Mouse (Mus musculus): ENCODE data around the gene Tnfrsf14. TPM values are rescaled to one million over a fixed set of nuclear protein-coding genes. Genes with fewer than 3 reads are reported as not detected.

Tnfrsf14 gene
- polyA plus RNA-seq, 1 experiment from 2014 or later: 0.28 TPM

- no peaks in the 10 kb centered on the region for H3K27me3 ChIP-seq (replicated peaks)
- no peak overlapping the region for H3K9ac ChIP-seq
- ATAC-seq (replicated peaks): no peak
- 15% methylated on average over 15 of the region's 15 CpGs for WGBS
- no peaks in the 10 kb centered on the region for H3K9me3 ChIP-seq
- no peak overlapping the region for H3K27ac ChIP-seq
- H3K4me2 ChIP-seq: no peak overlapping the region
- H3K4me1 ChIP-seq: peaks cover 4% of the 10 kb centered on the region
- no peak overlapping the region for H3K4me3 ChIP-seq
- no peaks in the 10 kb centered on the region for H3K36me3 ChIP-seq (replicated peaks)
These were observed 17.5 kb downstream of the Tnfrsf14 start for GRCm38 (mm10) chr4:154910606-154911522.

- Histone ChIP-seq H3K27me3 (replicated peaks) (no peaks in the 10 kb centered on the region), H3K9ac (no peak overlapping the region), H3K9me3 (no peaks in the 10 kb centered on the region), H3K4me3 (no peak overlapping the region), H3K36me3 (replicated peaks) (no peaks in the 10 kb centered on the region), H3K4me2 (no peak overlapping the region), H3K27ac (no peak overlapping the region), H3K4me1 (peaks cover 10% of the 10 kb centered on the region)
- ATAC-seq (replicated peaks): no peak
- WGBS: 91% methylated on average over 5 of the region's 5 CpGs
These were observed 19.9 kb downstream of the Tnfrsf14 start for GRCm38 (mm10) chr4:154908490-154908889.

- Histone ChIP-seq H3K36me3 (replicated peaks) (no peaks in the 10 kb centered on the region), H3K4me2 (peak overlapping the region; percentile 7; the same call in 1 of the 2 replicates), H3K4me1 (peaks cover 10% of the 10 kb centered on the region), H3K4me3 (no peak overlapping the region), H3K27ac (no peak overlapping the region), H3K9me3 (no peaks in the 10 kb centered on the region), H3K27me3 (replicated peaks) (no peaks in the 10 kb centered on the region), H3K9ac (no peak overlapping the region)
- WGBS: 44% methylated on average over 17 of the region's 17 CpGs
- ATAC-seq (replicated peaks): 0 out of 2 replicates have a peak, but pooled peaks have one; percentile 60
These were observed 20.5 kb downstream of the Tnfrsf14 start for GRCm38 (mm10) chr4:154907833-154908232.

DNA sequence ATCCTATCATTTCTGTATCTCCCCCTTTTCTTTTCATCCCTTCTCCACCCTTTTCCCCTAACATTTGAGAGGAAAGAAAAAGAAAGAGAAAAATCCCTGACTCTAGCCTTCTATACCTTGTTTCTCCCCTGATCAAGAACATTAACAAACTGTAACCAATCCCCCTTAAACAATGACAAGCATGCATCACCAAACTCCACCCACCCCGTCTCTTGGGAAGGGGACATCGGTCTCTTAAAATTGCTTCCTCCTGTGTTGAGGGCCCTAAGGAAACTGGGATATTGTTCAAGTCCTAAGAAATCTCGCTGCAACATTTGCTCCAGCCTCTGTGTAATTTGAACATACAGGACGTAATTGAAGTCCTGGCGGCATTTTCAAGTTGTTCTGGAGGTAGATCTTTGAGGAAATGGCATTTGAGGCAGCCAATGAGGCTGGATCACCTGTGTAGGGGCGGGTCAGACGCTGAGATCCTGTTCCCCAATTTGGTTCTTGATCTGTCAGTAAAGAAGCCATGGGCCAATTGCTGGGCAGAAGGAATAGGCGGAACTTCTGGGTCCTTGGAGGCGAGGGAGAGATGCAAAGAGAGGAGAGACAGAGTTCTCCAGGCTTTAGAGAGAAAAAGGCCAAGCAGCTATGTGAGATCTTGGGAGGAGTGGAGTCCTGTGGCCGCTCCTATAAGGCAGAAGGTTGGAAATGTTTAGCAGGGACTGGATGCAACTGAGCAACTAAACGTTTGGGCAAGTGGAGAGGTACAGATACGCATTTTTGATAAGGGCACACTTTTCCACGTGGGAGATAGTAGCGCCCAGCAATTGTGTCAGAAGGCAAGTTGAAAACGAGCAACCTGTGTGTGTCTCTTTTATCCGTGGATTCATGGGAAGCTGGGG, 23.9 kb downstream of the Tnfrsf14 start:
- H3K4me3 ChIP-seq: peak overlapping the region; percentile 37
- WGBS: 4% methylated on average over 16 of the region's 16 CpGs
- ATAC-seq (replicated peaks): peak; percentile 95

GRCm38 (mm10) chr4:154902371-154902770, 26.0 kb downstream of the Tnfrsf14 start:
- Histone ChIP-seq H3K9me3 (no peaks in the 10 kb centered on the region), H3K27ac (no peak overlapping the region), H3K4me3 (no peak overlapping the region), H3K4me1 (peaks cover 18% of the 10 kb centered on the region), H3K27me3 (replicated peaks) (no peaks in the 10 kb centered on the region), H3K9ac (no peak overlapping the region), H3K4me2 (no peak overlapping the region), H3K36me3 (replicated peaks) (no peaks in the 10 kb centered on the region)
- no peak for ATAC-seq (replicated peaks)
- WGBS: 94% methylated on average over 2 of the region's 2 CpGs

More for the DNA sequence above, 23.9 kb downstream of the Tnfrsf14 start:
- peak overlapping the region; percentile 71 for H3K4me2 ChIP-seq
- no peak overlapping the region for H3K27ac ChIP-seq
- peak overlapping the region; percentile 18; the same call in 1 of the 2 replicates for H3K9ac ChIP-seq
- H3K9me3 ChIP-seq: no peaks in the 10 kb centered on the region
- H3K4me1 ChIP-seq: peaks cover 10% of the 10 kb centered on the region
- no peaks in the 10 kb centered on the region for H3K27me3 ChIP-seq (replicated peaks)
- H3K36me3 ChIP-seq (replicated peaks): no peaks in the 10 kb centered on the region

GRCm38 (mm10) chr4:154898506-154899446, 29.6 kb downstream of the Tnfrsf14 start, which contains the start of gene Fam213b:
Fam213b (minus strand) TSS chr4:154899135.
- Histone ChIP-seq H3K27me3 (replicated peaks) (no peaks in the 10 kb centered on the region), H3K4me1 (peaks cover 20% of the 10 kb centered on the region), H3K27ac (peak within 1 kb of the TSS; percentile 74), H3K36me3 (replicated peaks) (no peaks in the 10 kb centered on the region), H3K4me3 (peak within 1 kb of the TSS; percentile 61), H3K9me3 (no peaks in the 10 kb centered on the region), H3K9ac (peak within 1 kb of the TSS; percentile 59), H3K4me2 (peak within 1 kb of the TSS; percentile 97)
- peak; percentile 95 for ATAC-seq (replicated peaks)
- 2% methylated on average over 43 of the region's 43 CpGs for WGBS

DNA sequence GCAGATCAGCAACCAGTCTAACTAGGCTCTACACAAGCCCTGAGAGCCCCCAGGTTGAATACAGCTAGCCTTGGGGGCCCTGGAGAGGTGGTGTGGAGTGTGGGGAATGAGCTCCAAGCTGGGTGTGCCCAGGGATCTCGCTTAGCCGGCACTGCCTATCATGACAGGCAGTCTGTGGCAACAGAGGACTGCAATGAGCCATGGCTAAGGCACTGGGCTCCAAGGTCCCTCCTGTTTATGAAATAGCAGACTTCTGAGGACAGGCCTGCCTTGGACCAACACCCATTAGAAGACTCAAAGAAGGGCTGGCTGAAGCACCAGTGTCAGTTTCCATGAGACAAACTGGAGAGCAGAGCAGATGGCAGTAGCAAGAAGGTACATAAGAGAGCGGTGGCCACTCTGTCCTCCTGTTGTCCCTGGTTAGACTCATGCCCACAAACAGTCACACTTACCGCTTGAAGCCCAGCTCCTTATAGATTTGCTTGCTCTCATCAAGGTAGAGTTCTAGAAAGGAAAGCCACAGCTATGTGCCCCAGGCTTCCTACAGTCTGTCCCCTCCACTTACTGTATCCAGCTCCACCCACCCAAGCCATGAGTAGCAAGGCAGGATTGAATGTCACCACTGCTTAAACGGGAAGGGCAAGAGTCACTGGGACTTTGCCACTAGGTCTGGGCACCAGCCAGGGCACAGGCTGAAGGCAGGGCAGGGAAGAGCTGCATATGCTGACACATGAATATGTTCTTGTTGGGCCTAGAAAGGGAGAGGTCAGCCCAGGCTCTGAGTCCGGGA, 30.5 kb downstream of the Tnfrsf14 start:
- peak overlapping the region; percentile 97 for H3K4me2 ChIP-seq
- H3K27ac ChIP-seq: peak overlapping the region; percentile 74
- H3K9me3 ChIP-seq: no peaks in the 10 kb centered on the region
- peak overlapping the region; percentile 61 for H3K4me3 ChIP-seq
- 67% methylated on average over 6 of the region's 6 CpGs for WGBS
- H3K9ac ChIP-seq: peak overlapping the region; percentile 59
- H3K27me3 ChIP-seq (replicated peaks): no peaks in the 10 kb centered on the region
- 0 out of 2 replicates have a peak, but pooled peaks have one; percentile 1 for ATAC-seq (replicated peaks)
- no peaks in the 10 kb centered on the region for H3K36me3 ChIP-seq (replicated peaks)
- H3K4me1 ChIP-seq: peaks cover 20% of the 10 kb centered on the region

DNA sequence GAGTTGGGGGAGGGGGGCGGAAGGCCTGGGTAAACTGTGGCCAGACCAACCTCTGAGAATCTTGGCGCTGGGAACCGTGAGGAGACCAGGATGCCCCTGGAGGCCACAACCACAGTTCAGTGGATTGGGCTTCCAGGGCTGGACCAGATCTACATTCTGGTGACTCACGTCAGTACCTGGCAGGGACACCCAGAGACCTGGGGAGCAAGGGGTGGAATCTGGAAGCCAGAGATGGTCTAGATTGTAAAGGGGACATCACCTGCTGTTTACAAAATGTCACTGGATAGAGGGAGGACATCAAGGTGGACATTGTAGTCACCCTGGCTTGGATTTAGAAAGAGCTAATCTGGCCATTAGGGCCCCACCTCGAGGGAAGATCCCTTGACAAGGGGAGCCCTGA, 32.8 kb downstream of the Tnfrsf14 start:
- Histone ChIP-seq H3K4me3 (no peak overlapping the region), H3K27me3 (replicated peaks) (no peaks in the 10 kb centered on the region), H3K4me2 (no peak overlapping the region), H3K36me3 (replicated peaks) (no peaks in the 10 kb centered on the region), H3K9ac (no peak overlapping the region), H3K27ac (no peak overlapping the region), H3K9me3 (no peaks in the 10 kb centered on the region), H3K4me1 (peaks cover 20% of the 10 kb centered on the region)
- 87% methylated on average over 5 of the region's 5 CpGs for WGBS
- ATAC-seq (replicated peaks): no peak

DNA sequence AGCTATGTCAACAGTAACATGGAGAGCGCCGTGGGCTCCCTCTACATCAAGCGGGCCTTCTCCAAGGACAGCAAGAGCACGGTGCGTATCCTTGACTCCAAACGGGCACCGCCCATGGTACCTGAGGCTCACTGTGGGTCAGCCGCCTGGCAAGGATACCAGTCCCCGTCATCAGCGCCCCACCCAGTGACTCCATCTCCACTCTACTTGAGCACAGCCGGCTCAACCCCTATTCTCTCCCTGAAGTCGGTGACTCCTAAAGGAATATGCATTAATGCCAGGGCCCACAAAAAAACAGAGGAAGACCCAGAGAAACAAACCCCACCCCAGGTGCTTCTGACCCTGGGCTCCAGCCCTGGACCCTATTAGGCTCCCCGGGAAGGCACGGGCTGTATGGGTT, 37.5 kb downstream of the Tnfrsf14 start:
- Histone ChIP-seq H3K4me1 (no peaks in the 10 kb centered on the region), H3K4me2 (no peak overlapping the region), H3K36me3 (replicated peaks) (no peaks in the 10 kb centered on the region), H3K27me3 (replicated peaks) (no peaks in the 10 kb centered on the region), H3K9ac (no peak overlapping the region), H3K4me3 (no peak overlapping the region), H3K27ac (no peak overlapping the region), H3K9me3 (no peaks in the 10 kb centered on the region)
- 91% methylated on average over 14 of the region's 14 CpGs for WGBS
- no peak for ATAC-seq (replicated peaks)

DNA sequence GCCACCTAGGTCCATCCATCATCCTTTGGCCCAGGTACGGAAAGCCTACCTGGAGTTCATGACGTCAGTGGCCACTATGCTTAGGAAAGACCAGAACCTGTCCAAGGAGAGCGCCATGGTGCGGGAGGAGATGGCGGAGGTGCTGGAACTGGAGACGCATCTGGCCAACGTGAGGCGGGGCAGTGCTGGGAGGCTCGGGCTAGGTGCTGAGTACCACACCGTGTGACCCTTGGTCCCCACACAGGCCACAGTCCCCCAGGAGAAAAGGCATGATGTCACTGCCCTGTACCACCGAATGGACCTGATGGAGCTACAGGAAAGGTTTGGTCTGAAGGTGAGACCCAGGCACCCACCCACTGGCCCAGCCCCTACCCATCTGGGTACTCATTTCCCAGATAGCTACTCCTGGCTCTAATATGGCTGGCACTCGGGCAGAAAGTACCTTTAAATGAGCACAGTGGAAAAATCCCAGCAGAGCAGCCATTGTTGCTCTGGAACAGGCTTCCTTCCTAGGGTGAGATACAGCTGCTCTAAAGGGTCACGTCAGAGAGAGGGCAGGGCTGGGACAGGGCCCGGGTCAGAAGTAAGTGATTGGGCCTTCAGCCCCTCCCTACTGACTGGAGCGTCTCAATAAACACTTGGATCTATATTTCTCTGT, 40.6 kb downstream of the Tnfrsf14 start:
- no peak for ATAC-seq (replicated peaks)
- Histone ChIP-seq H3K4me2 (no peak overlapping the region), H3K9me3 (no peaks in the 10 kb centered on the region), H3K27ac (no peak overlapping the region), H3K27me3 (replicated peaks) (no peaks in the 10 kb centered on the region), H3K9ac (no peak overlapping the region), H3K4me1 (no peaks in the 10 kb centered on the region), H3K4me3 (no peak overlapping the region), H3K36me3 (replicated peaks) (no peaks in the 10 kb centered on the region)
- 85% methylated on average over 15 of the region's 15 CpGs for WGBS
